Comparison of ENCODE assay signal across 8 mouse cellular contexts in the genomic region with DNA sequence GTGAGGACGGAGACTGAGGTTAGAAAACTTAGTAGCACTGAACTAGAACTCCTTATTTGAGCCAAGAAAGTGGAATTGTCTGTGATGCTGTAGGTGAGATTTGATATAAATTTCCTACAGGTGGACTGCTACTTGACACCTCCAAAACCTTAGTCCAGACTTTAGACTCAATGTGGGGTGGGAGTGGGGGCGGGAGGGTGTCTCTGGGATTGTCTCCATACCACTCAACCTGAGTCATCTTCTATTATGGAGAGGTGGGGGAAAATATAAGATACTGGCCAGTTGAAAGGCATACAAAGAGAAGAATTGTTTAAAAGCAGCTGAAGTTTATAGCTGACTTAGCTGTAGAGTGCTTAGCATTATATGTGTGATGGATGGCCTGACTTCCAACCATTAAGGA. TPM values are rescaled to one million over a fixed set of nuclear protein-coding genes. Genes with fewer than 3 reads are reported as not detected.
DNase-seq lines count a peak whose midpoint lies in the region; ATAC-seq and TF ChIP-seq lines count a peak whose summit lies in the region.

No protein-coding gene starts in this region.

- H3K9me3 ChIP-seq in liver, embryonic 11.5 days (ENCODE audit: control insufficient read depth, low read length): no peaks in the 10 kb centered on the region
- H3K9me3 ChIP-seq in stomach, postnatal 0 days (ENCODE audit: control insufficient read depth, low read length): no peaks in the 10 kb centered on the region

- intact Hi-C loops in heart, adult 2 months (cut with DNase I): loop anchor here (2.0 kb wide), 1 partner anchor 13 kb away; no protein-coding TSS in a partner anchor
- intact Hi-C loops in heart, postnatal 25 days (cut with DNase I): no loop called here

- peaks cover 5% of the 10 kb centered on the region for H3K79me2 ChIP-seq in heart, adult 2 months (replicated peaks; ENCODE audit: control insufficient read depth, insufficient read depth, low read length)

- H3K4me1 ChIP-seq in heart, adult 2 months (ENCODE audit: control insufficient read depth, insufficient read depth, low read length): peaks cover 16% of the 10 kb centered on the region
- peaks cover 42% of the 10 kb centered on the region for H3K4me1 ChIP-seq in thymus, adult 2 months (replicated peaks; ENCODE audit: control insufficient read depth, insufficient read depth, low read length)
- peaks cover 45% of the 10 kb centered on the region for H3K4me1 ChIP-seq in liver, embryonic 11.5 days (replicated peaks; ENCODE audit: control insufficient read depth, insufficient read depth, low read length)
- H3K4me1 ChIP-seq in stomach, postnatal 0 days (replicated peaks; ENCODE audit: control insufficient read depth, insufficient read depth): peaks cover 21% of the 10 kb centered on the region

- no peak for TF ChIP-seq POLR2A in heart, adult 2 months (IDR thresholded peaks at IDR 0.05; ENCODE audit: insufficient read depth, low read depth, low read length)
- no peak for TF ChIP-seq POLR2A in thymus, adult 2 months (IDR thresholded peaks at IDR 0.05; ENCODE audit: control insufficient read depth, extremely low read depth, insufficient read depth, low read length, poor library complexity)

- H3K27me3 ChIP-seq in heart, adult 2 months (ENCODE audit: control insufficient read depth, insufficient read depth, low read length): no peaks in the 10 kb centered on the region
- no peaks in the 10 kb centered on the region for H3K27me3 ChIP-seq in thymus, adult 2 months (ENCODE audit: control insufficient read depth, insufficient read depth, low read length)
- no peaks in the 10 kb centered on the region for H3K27me3 ChIP-seq in liver, embryonic 11.5 days (replicated peaks; ENCODE audit: control insufficient read depth, insufficient read depth, low read length)
- no peaks in the 10 kb centered on the region for H3K27me3 ChIP-seq in stomach, postnatal 0 days (ENCODE audit: control insufficient read depth, insufficient read depth, low read length)

- H3K27ac ChIP-seq in heart, adult 2 months: peak overlapping the region; percentile 99
- no peak overlapping the region; the same call in 1 of the 2 replicates for H3K27ac ChIP-seq in thymus, adult 2 months (ENCODE audit: control insufficient read depth, insufficient read depth, low read length)
- H3K27ac ChIP-seq in liver, embryonic 11.5 days (ENCODE audit: low read depth, low read length): peak overlapping the region; percentile 42; the same call in 1 of the 2 replicates
- peak overlapping the region; percentile 97 for H3K27ac ChIP-seq in stomach, postnatal 0 days (replicated peaks)

- H3K4me2 ChIP-seq in liver, embryonic 11.5 days: peak overlapping the region; percentile 99
- peak overlapping the region; percentile 83 for H3K4me2 ChIP-seq in stomach, postnatal 0 days (replicated peaks; ENCODE audit: low read depth)

- 10% methylated on average over 2 of the region's 2 CpGs for WGBS in heart, adult 2 months
- 49% methylated on average over 2 of the region's 2 CpGs for WGBS in thymus, adult 2 months
- WGBS in liver, embryonic 11.5 days: 35% methylated on average over 2 of the region's 2 CpGs
- 25% methylated on average over 2 of the region's 2 CpGs for WGBS in stomach, postnatal 0 days

- TF ChIP-seq EP300 in heart, adult 2 months (IDR thresholded peaks at IDR 0.05; ENCODE audit: insufficient read depth, low read depth, low read length): no peak
- TF ChIP-seq EP300 in stomach, postnatal 0 days (optimal IDR thresholded peaks at IDR 0.05): no peak

- peak overlapping the region; percentile 91 for H3K9ac ChIP-seq in heart, adult 2 months (ENCODE audit: low read depth, low read length)
- H3K9ac ChIP-seq in liver, embryonic 11.5 days (ENCODE audit: low read depth, low read length): peak overlapping the region; percentile 89
- H3K9ac ChIP-seq in stomach, postnatal 0 days (ENCODE audit: low read length): peak overlapping the region; percentile 85

- peaks cover 21% of the 10 kb centered on the region for H3K36me3 ChIP-seq in heart, adult 2 months (ENCODE audit: control insufficient read depth, insufficient read depth, low read length)
- peaks cover 31% of the 10 kb centered on the region for H3K36me3 ChIP-seq in thymus, adult 2 months (ENCODE audit: control insufficient read depth, insufficient read depth, low read length)
- H3K36me3 ChIP-seq in liver, embryonic 11.5 days (ENCODE audit: control insufficient read depth, insufficient read depth, low read length): peaks cover 35% of the 10 kb centered on the region
- peaks cover 25% of the 10 kb centered on the region for H3K36me3 ChIP-seq in stomach, postnatal 0 days (ENCODE audit: control insufficient read depth, insufficient read depth, low read length)

- no peak for TF ChIP-seq CTCF in heart, adult 2 months (IDR thresholded peaks at IDR 0.05)
- no peak for TF ChIP-seq CTCF in thymus, adult 2 months (IDR thresholded peaks at IDR 0.05; ENCODE audit: borderline replicate concordance, control insufficient read depth, extremely low read depth, insufficient read depth, low read length, poor library complexity)
- no peak for TF ChIP-seq CTCF in stomach, postnatal 0 days (IDR thresholded peaks at IDR 0.05; ENCODE audit: low read depth)

- peak overlapping the region; percentile 97 for H3K4me3 ChIP-seq in heart, adult 2 months
- peak overlapping the region; percentile 73 for H3K4me3 ChIP-seq in thymus, adult 2 months (ENCODE audit: control insufficient read depth, insufficient read depth, low read length)
- peak overlapping the region; percentile 79 for H3K4me3 ChIP-seq in liver, embryonic 11.5 days (ENCODE audit: low read depth, low read length)
- peak overlapping the region; percentile 69 for H3K4me3 ChIP-seq in stomach, postnatal 0 days (ENCODE audit: low read depth, low read length)

- no peak for DNase-seq in heart, adult 2 months
- no peak for DNase-seq in heart, postnatal 25 days (ENCODE audit: low spot score)
- no peak for DNase-seq in thymus, adult 2 months
- no peak for DNase-seq in thymus, postnatal 25 days
- DNase-seq in liver, embryonic 11.5 days (ENCODE audit: low spot score): no peak
- DNase-seq in stomach, postnatal 0 days (ENCODE audit: low spot score): no peak
- DNase-seq in thymus, postnatal 0 days (ENCODE audit: low spot score): no peak
- DNase-seq in layer of hippocampus, postnatal 25 days (ENCODE audit: extremely low spot score in 1 of 2, low spot score in 1 of 2): no peak

- ATAC-seq in liver, embryonic 11.5 days (replicated peaks; ENCODE audit: low FRiP score): no peak
- ATAC-seq in stomach, postnatal 0 days (ENCODE audit: low FRiP score, low TSS enrichment): no peak

RNA-seq across cellular contexts. Expression of gene Rassf1, which starts 4.3 kb away (rescaled TPM):
- total RNA-seq in heart, adult 2 months (2021): 10 to 100 TPM; 12.6 to 13.4 TPM
- polyA plus RNA-seq in heart, adult 2 months (2012; rRNA removed): 15.5 and 18.5 TPM in 2 replicates
- 10 to 100 TPM; 12.1 to 16.7 TPM for total RNA-seq in heart, postnatal 25 days (2021)
- 48.8 and 50.8 TPM in 2 replicates for polyA plus RNA-seq in thymus, adult 2 months (2012; rRNA removed)
- 31.2 and 37.0 TPM in 2 replicates for polyA plus RNA-seq in liver, embryonic 11.5 days (2014; fragmentation: Nextera tagmentation; extraction: Ambion mirVana)
- 44.2 and 46.5 TPM in 2 replicates for polyA plus RNA-seq in stomach, postnatal 0 days (2015; fragmentation: Nextera tagmentation; extraction: Ambion mirVana)
- polyA plus RNA-seq in thymus, postnatal 0 days (2015; fragmentation: Nextera tagmentation; extraction: Ambion mirVana): 52.1 and 56.2 TPM in 2 replicates
- 10 to 100 TPM; 16.1 to 16.3 TPM for total RNA-seq in layer of hippocampus, postnatal 25 days (2021)

RNA-seq across cellular contexts. Expression of gene Tusc2, which starts 7.4 kb away (rescaled TPM):
- total RNA-seq in heart, adult 2 months (2021): 10 to 100 TPM; 31.7 to 39.1 TPM
- 45.8 and 60.4 TPM in 2 replicates for polyA plus RNA-seq in heart, adult 2 months (2012; rRNA removed)
- 10 to 100 TPM; 28.6 to 30.4 TPM for total RNA-seq in heart, postnatal 25 days (2021)
- 67.3 and 68.1 TPM in 2 replicates for polyA plus RNA-seq in thymus, adult 2 months (2012; rRNA removed)
- 60.6 and 62.7 TPM in 2 replicates for polyA plus RNA-seq in liver, embryonic 11.5 days (2014; fragmentation: Nextera tagmentation; extraction: Ambion mirVana)
- 44.9 and 48.7 TPM in 2 replicates for polyA plus RNA-seq in stomach, postnatal 0 days (2015; fragmentation: Nextera tagmentation; extraction: Ambion mirVana)
- 56.7 and 57.8 TPM in 2 replicates for polyA plus RNA-seq in thymus, postnatal 0 days (2015; fragmentation: Nextera tagmentation; extraction: Ambion mirVana)
- 10 to 100 TPM; 71.1 to 76.0 TPM for total RNA-seq in layer of hippocampus, postnatal 25 days (2021)

RNA-seq across cellular contexts. Expression of gene Zmynd10, which starts 8.6 kb away (rescaled TPM):
- not detected for total RNA-seq in heart, adult 2 months (2021)
- 0.64 and 1.3 TPM in 2 replicates for polyA plus RNA-seq in heart, adult 2 months (2012; rRNA removed)
- not detected for total RNA-seq in heart, postnatal 25 days (2021)
- 2.9 and 3.4 TPM in 2 replicates for polyA plus RNA-seq in thymus, adult 2 months (2012; rRNA removed)
- 0.10 and 0.35 TPM in 2 replicates for polyA plus RNA-seq in liver, embryonic 11.5 days (2014; fragmentation: Nextera tagmentation; extraction: Ambion mirVana)
- polyA plus RNA-seq in stomach, postnatal 0 days (2015; fragmentation: Nextera tagmentation; extraction: Ambion mirVana): 0.94 and 0.97 TPM in 2 replicates
- 0.89 and 1.5 TPM in 2 replicates for polyA plus RNA-seq in thymus, postnatal 0 days (2015; fragmentation: Nextera tagmentation; extraction: Ambion mirVana)
- total RNA-seq in layer of hippocampus, postnatal 25 days (2021): 1 to 10 TPM; 4.7 to 5.2 TPM

RNA-seq across cellular contexts. Expression of gene Hyal2, which starts 12.0 kb away (rescaled TPM):
- total RNA-seq in heart, adult 2 months (2021): 10 to 100 TPM; 40.8 to 43.6 TPM
- polyA plus RNA-seq in heart, adult 2 months (2012; rRNA removed): 39.2 and 40.2 TPM in 2 replicates
- 10 to 100 TPM; 35.4 to 36.2 TPM for total RNA-seq in heart, postnatal 25 days (2021)
- polyA plus RNA-seq in thymus, adult 2 months (2012; rRNA removed): 35.6 and 39.8 TPM in 2 replicates
- 89.7 and 92.5 TPM in 2 replicates for polyA plus RNA-seq in liver, embryonic 11.5 days (2014; fragmentation: Nextera tagmentation; extraction: Ambion mirVana)
- 49.6 and 50.4 TPM in 2 replicates for polyA plus RNA-seq in stomach, postnatal 0 days (2015; fragmentation: Nextera tagmentation; extraction: Ambion mirVana)
- polyA plus RNA-seq in thymus, postnatal 0 days (2015; fragmentation: Nextera tagmentation; extraction: Ambion mirVana): 31.0 and 31.3 TPM in 2 replicates
- total RNA-seq in layer of hippocampus, postnatal 25 days (2021): 10 to 100 TPM; 13.2 to 17.8 TPM

RNA-seq across cellular contexts. Expression of gene Nprl2, which starts 13.7 kb away (rescaled TPM):
- 10 to 100 TPM; 17.2 to 22.1 TPM for total RNA-seq in heart, adult 2 months (2021)
- 33.6 and 40.9 TPM in 2 replicates for polyA plus RNA-seq in heart, adult 2 months (2012; rRNA removed)
- 10 to 100 TPM; 17.3 to 18.9 TPM for total RNA-seq in heart, postnatal 25 days (2021)
- 74.5 and 83.5 TPM in 2 replicates for polyA plus RNA-seq in thymus, adult 2 months (2012; rRNA removed)
- 26.5 and 31.3 TPM in 2 replicates for polyA plus RNA-seq in liver, embryonic 11.5 days (2014; fragmentation: Nextera tagmentation; extraction: Ambion mirVana)
- polyA plus RNA-seq in stomach, postnatal 0 days (2015; fragmentation: Nextera tagmentation; extraction: Ambion mirVana): 24.8 and 24.9 TPM in 2 replicates
- polyA plus RNA-seq in thymus, postnatal 0 days (2015; fragmentation: Nextera tagmentation; extraction: Ambion mirVana): 47.2 and 48.4 TPM in 2 replicates
- 10 to 100 TPM; 42.4 to 44.9 TPM for total RNA-seq in layer of hippocampus, postnatal 25 days (2021)
